Mouse (Mus musculus) liver, embryonic 15.5 days (tissue): ENCODE measurements around the gene Acox1. TPM values are rescaled to one million over a fixed set of nuclear protein-coding genes. Genes with fewer than 3 reads are reported as not detected.

Experiments used
- ATAC-seq: fragments of 200-750 bp; cut with Nextera tagmentation; 2 replicates; pipeline ENCODE4 v1.8.0; 2017; ENCODE audit warnings: moderate number of reproducible peaks, mild to moderate bottlenecking, moderate library complexity; ENCODE audit not compliant: insufficient read depth
- H3K27ac ChIP-seq: fragments of 300-500 bp; sonication (generic); replicated peaks from 2 replicates; pipeline ENCODE4 v1.5.1; 2015; ENCODE audit warnings: mild to moderate bottlenecking, inconsistent platforms
- H3K27me3 ChIP-seq: fragments of 300-500 bp; sonication (generic); 2 replicates; pipeline ENCODE4 v1.6.1; 2015; ENCODE audit warnings: mild to moderate bottlenecking, inconsistent platforms
- H3K36me3 ChIP-seq: fragments of 300-500 bp; sonication (generic); replicated peaks from 2 replicates; pipeline ENCODE4 v1.6.1; 2015; ENCODE audit warnings: moderate library complexity, mild to moderate bottlenecking, inconsistent platforms
- H3K4me1 ChIP-seq: fragments of 300-500 bp; sonication (generic); replicated peaks from 2 replicates; pipeline ENCODE4 v1.6.1; 2015; ENCODE audit warnings: inconsistent platforms
- H3K4me2 ChIP-seq: fragments of 300-500 bp; sonication (generic); 2 replicates; pipeline ENCODE4 v1.6.1; 2015; ENCODE audit warnings: moderate library complexity, mild to moderate bottlenecking, inconsistent platforms
- H3K4me3 ChIP-seq: fragments of 300-500 bp; sonication (generic); replicated peaks from 2 replicates; pipeline ENCODE4 v1.5.1; 2015; ENCODE audit warnings: mild to moderate bottlenecking, inconsistent platforms
- H3K9ac ChIP-seq: fragments of 300-500 bp; sonication (generic); 2 replicates; pipeline ENCODE4 v1.6.1; 2015; ENCODE audit warnings: moderate library complexity, mild to moderate bottlenecking, inconsistent platforms
- H3K9me3 ChIP-seq: fragments of 300-500 bp; sonication (generic); replicated peaks from 2 replicates; pipeline ENCODE4 v1.6.1; 2016; ENCODE audit warnings: inconsistent platforms
- WGBS: fragments of 180-500 bp; shearing (Covaris S2); methylation state at CpG from one replicate; pipeline ENCODE4 v1.1.7; 2015; ENCODE audit warnings: mixed read lengths; ENCODE audit not compliant: insufficient replicate concordance; 5-methylcytosine and 5-hydroxymethylcytosine counted together
- polyA plus RNA-seq: library from polyadenylated mRNA; unstranded; fragments of >200 nt; fragmentation: Nextera tagmentation; extraction: Ambion mirVana; gene quantifications from 2 replicates; pipeline ENCODE4 v1.2.1, GENCODE M21; 2015

Gene Acox1
- polyA plus RNA-seq, 1 experiment from 2014 or later, result 32.5 TPM

DNA sequence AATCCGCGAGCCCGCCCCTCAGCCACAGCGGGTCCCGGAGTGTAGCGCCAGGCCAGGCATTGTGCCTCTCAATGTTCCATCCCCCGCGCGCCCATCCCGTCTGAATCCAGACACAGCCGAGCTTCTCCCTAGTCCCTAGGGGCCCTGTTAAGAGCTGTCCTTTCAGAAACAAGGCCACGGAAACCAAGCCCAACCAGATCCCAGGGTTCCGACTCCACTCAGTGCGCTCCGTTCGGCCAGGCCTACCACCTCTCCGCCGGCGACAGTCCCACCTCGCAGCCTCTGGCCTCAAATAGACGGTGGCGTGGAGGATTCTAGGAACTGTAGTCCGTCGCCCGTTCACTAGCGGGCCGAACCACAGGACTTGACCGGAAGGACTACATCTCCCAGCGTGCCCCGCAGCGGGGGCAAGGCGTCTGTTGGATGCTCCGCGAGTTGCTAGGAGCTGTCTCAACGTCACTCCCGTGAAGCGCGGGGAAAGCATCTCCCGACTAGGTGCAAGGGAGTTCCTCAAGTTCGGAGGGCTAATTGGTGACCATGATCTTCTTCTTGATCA, 30.9 kb downstream of the Acox1 start, which contains the start of gene Fbf1:
Gene Fbf1 (minus strand): TSS at position 283 of the 556 bp plus-strand sequence.
- Histone ChIP-seq H3K27me3 (no peaks in the 10 kb centered on the region), H3K4me2 (peak within 1 kb of the TSS; percentile 83), H3K27ac (peak within 1 kb of the TSS; percentile 71), H3K4me3 (peak within 1 kb of the TSS; percentile 74), H3K9ac (peak within 1 kb of the TSS; percentile 79), H3K9me3 (no peaks in the 10 kb centered on the region), H3K4me1 (peaks cover 26% of the 10 kb centered on the region), H3K36me3 (peaks cover 8% of the 10 kb centered on the region)
- peak; percentile 98 for ATAC-seq
- under 1% methylated on average over 40 of the region's 40 CpGs for WGBS

DNA sequence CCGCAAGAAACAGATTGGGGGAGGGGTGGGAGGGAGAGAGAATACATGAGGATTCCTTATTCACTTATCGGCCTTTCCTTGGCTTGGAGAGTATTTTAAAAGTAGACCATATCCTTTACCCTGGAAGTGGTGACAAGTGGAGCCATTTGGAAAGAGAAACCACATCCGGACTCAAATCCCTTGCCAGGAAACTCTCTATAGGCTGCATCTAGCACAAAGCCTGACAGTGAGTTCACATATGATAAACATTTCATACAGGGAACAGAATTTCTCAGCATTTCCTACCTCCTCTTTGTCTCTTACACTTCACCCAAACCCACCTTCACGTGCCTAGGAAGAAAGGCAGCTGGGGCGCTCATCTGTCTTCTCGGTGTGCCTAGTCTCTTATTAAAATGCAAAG, 31.6 kb downstream of the Acox1 start:
- Histone ChIP-seq H3K4me3 (peak overlapping the region; percentile 74), H3K4me1 (peaks cover 26% of the 10 kb centered on the region), H3K9me3 (no peaks in the 10 kb centered on the region), H3K4me2 (peak overlapping the region; percentile 83), H3K36me3 (0 out of 2 replicates have a peak, but pooled peaks cover 3% of the 10 kb centered on the region), H3K27ac (peak overlapping the region; percentile 71), H3K9ac (peak overlapping the region; percentile 79), H3K27me3 (no peaks in the 10 kb centered on the region)
- 14% methylated on average over 6 of the region's 6 CpGs for WGBS
- no peak for ATAC-seq

DNA sequence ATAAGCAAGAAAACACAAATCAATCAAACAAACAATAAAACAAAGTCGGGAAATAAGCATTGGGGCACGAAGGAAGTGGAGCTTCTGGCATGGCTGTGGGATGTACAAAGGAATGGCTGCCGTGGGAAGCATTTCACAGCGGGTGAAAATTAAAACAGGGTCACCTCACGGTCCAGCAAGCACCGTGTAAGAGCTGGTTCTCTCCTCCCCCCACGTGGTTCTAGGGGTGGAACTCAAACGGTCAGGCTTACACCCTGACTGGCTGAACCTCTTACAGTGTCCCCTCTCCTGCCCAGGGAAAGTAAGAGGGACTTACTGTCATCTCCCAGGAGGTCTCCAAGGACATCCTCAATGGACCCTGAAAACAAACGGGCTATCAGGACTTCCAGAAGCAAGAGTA, 35.8 kb downstream of the Acox1 start:
- H3K9me3 ChIP-seq, result no peaks in the 10 kb centered on the region
- WGBS, result 53% methylated on average over 9 of the region's 9 CpGs
- H3K9ac ChIP-seq, result no peak overlapping the region
- no peak overlapping the region for H3K27ac ChIP-seq
- no peak overlapping the region for H3K4me3 ChIP-seq
- no peak for ATAC-seq
- no peaks in the 10 kb centered on the region for H3K27me3 ChIP-seq
- peaks cover 18% of the 10 kb centered on the region for H3K4me1 ChIP-seq
- H3K4me2 ChIP-seq, result no peak overlapping the region
- peaks cover 3% of the 10 kb centered on the region; the same call in 1 of the 2 replicates for H3K36me3 ChIP-seq

DNA sequence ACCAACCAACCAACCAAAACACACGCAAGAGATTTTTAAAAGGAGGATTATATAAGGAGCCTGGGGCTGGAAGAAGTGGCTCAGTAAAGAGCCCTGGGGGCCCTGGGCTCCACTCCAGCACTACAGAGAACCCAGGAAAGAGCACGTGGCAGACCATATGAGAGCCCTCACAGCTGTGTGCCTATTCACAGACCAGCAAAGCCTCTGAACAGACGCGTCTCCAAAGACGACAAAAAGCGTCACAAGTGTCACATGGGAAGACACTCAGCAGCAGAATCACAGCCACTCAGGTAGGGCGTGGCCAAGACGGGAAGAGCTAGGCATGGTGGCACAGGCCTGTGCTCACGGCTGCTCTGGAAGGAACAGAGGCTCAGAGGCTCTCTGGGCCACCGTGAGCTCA, 36.7 kb downstream of the Acox1 start:
- 78% methylated on average over 10 of the region's 10 CpGs for WGBS

DNA sequence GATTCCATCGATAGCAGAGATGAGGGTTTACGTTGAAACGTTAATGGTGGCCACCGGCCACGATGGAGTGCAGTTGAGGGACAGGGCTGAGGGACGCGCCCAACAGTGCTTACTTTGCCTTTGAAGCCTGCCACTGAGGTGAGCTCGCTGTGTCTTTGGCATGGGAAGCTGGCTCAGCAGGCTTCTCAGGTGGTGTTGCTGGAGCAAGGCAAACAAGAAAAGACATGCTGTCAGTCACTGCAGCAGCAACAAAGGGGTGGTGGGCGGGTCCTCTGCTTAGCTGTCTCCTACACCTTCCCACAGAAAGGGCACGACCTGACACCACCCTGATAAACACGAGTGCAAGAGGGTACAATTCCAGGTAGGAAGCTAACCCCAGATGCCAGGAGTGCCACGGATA, 37.5 kb downstream of the Acox1 start:
- H3K36me3 ChIP-seq, result peaks cover 10% of the 10 kb centered on the region; the same call in 1 of the 2 replicates
- 65% methylated on average over 12 of the region's 12 CpGs for WGBS
- peaks cover 2% of the 10 kb centered on the region for H3K4me1 ChIP-seq
- no peak overlapping the region for H3K27ac ChIP-seq
- no peak overlapping the region for H3K4me3 ChIP-seq
- H3K4me2 ChIP-seq, result no peak overlapping the region
- no peak overlapping the region for H3K9ac ChIP-seq
- H3K27me3 ChIP-seq, result no peaks in the 10 kb centered on the region
- ATAC-seq, result no peak
- H3K9me3 ChIP-seq, result no peaks in the 10 kb centered on the region

More for the DNA sequence above, 36.7 kb downstream of the Acox1 start:
- no peaks in the 10 kb centered on the region for H3K9me3 ChIP-seq
- H3K27me3 ChIP-seq, result no peaks in the 10 kb centered on the region
- peaks cover 5% of the 10 kb centered on the region; the same call in 1 of the 2 replicates for H3K36me3 ChIP-seq
- no peak overlapping the region for H3K9ac ChIP-seq
- ATAC-seq, result no peak
- H3K27ac ChIP-seq, result no peak overlapping the region
- peaks cover 10% of the 10 kb centered on the region for H3K4me1 ChIP-seq
- H3K4me3 ChIP-seq, result no peak overlapping the region
- H3K4me2 ChIP-seq, result no peak overlapping the region

DNA sequence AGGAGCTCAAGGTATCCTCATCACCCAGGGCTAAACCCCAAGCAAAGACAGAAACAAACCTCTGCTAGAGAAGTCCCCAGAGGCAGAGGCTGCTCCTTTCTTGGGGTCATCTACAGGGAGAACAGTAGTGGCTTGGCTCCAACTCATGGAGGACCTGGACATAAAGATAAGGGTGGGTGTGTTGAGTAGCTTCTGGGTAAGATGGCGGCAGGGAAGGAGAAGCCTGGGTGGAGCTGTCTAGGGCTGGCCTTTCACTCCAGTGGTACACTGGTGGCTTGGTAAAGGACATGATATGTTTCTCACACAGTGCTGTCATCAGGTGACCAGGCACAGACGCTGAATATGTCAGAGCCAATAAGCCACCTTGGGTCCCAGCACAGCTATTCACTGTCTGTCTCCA, 47.9 kb downstream of the Acox1 start:
- Histone ChIP-seq H3K27me3 (no peaks in the 10 kb centered on the region), H3K36me3 (peaks cover 47% of the 10 kb centered on the region), H3K9me3 (no peaks in the 10 kb centered on the region), H3K9ac (no peak overlapping the region), H3K4me1 (peaks cover 34% of the 10 kb centered on the region), H3K4me2 (peak overlapping the region; percentile 36), H3K27ac (peak overlapping the region; percentile 82), H3K4me3 (no peak overlapping the region)
- ATAC-seq, result peak; percentile 93
- 53% methylated on average over 2 of the region's 2 CpGs for WGBS

DNA sequence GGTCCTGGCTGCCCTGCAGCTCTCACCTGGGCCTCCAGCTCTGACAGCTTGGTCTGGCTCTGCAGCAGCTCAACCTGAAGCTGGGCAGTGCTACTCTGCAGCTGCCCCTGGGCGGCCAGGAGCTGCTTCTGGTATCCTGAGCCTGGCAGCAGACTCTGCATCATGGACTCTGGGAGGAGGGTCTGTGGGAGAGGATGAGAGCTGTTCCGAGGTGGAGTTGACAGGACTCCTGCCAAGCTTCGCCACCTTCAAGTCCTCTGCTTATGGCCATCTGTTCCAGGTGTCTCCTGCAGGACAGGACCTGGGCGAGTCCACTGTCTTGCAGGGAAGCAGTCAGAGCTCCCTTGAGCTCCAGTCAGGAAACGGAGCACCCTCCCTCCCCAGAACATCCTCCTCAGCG, 49.5 kb downstream of the Acox1 start:
- Histone ChIP-seq H3K9ac (no peak overlapping the region), H3K36me3 (peaks cover 63% of the 10 kb centered on the region), H3K4me2 (no peak overlapping the region), H3K4me1 (peaks cover 37% of the 10 kb centered on the region), H3K27me3 (no peaks in the 10 kb centered on the region), H3K27ac (no peak overlapping the region), H3K4me3 (no peak overlapping the region), H3K9me3 (no peaks in the 10 kb centered on the region)
- no peak for ATAC-seq
- WGBS, result 78% methylated on average over 6 of the region's 6 CpGs

DNA sequence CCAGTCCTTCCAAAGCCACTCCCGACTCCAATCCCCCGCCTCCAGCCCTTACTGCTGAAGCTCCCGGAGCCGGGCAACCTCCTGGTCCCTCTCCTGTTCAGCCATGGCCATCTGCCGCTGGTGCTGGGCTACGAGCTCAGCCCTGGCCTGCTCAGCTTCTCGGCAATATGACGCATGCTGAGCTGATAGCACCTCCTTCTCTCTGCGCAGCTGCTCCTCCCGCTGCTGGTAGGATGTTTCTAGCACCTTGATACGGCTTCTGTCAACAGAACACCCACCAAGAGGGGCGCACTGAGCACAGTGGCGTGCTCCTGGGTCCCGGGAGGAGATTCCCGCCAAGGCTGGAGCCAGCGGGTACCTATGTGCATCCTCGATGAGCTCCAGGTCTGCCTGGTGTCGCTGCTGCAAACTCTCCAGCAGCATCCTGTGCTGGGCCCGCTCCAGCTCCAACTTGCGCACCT, 50.1 kb downstream of the Acox1 start:
- no peaks in the 10 kb centered on the region for H3K9me3 ChIP-seq
- no peak overlapping the region for H3K4me3 ChIP-seq
- H3K9ac ChIP-seq, result no peak overlapping the region
- H3K4me2 ChIP-seq, result no peak overlapping the region
- H3K4me1 ChIP-seq, result peaks cover 42% of the 10 kb centered on the region
- peaks cover 60% of the 10 kb centered on the region for H3K36me3 ChIP-seq
- WGBS, result 81% methylated on average over 20 of the region's 20 CpGs
- H3K27me3 ChIP-seq, result no peaks in the 10 kb centered on the region
- no peak for ATAC-seq
- no peak overlapping the region for H3K27ac ChIP-seq

DNA sequence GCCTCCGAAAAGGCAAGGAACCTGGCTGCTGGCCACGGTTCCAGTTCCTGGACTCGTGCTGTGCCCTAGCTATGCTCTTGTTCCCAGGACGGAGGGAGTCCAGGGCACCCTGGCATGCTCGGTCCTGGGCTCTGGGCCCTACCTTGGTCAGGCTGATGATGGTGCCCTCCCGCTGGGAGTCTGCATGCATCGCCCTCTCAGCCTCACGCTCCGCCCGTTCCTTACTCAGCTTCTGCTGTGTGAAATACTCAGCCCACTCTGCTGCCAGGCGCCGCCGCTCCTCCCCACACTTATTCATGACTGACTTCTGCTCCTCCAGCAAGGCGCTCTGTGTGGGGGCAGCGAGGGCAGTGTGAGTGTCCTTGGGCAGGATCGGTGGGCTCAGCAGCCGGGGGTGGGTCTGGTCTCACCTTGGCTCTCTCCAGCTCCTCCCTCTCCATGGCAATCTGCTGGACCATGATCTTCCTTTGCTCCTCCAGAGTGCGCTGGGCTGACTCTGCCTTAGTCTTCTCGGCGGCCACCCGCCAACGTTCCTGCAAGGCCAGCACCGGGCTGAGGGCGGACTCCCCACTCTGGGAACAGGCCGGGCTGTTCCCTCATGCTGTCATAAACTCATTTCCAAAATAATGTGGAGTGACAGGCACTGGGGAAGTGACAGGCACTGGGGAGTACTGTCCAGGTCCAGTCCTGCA, 52.4 kb downstream of the Acox1 start:
- no peaks in the 10 kb centered on the region for H3K9me3 ChIP-seq
- WGBS, result 83% methylated on average over 25 of the region's 25 CpGs
- peaks cover 52% of the 10 kb centered on the region for H3K4me1 ChIP-seq
- no peak overlapping the region for H3K9ac ChIP-seq
- no peak overlapping the region for H3K4me3 ChIP-seq
- no peak for ATAC-seq
- no peak overlapping the region for H3K4me2 ChIP-seq
- H3K27ac ChIP-seq, result 0 out of 2 replicates have a peak overlapping the region, but pooled peaks have one; percentile 45
- no peaks in the 10 kb centered on the region for H3K27me3 ChIP-seq
- H3K36me3 ChIP-seq, result peaks cover 49% of the 10 kb centered on the region

DNA sequence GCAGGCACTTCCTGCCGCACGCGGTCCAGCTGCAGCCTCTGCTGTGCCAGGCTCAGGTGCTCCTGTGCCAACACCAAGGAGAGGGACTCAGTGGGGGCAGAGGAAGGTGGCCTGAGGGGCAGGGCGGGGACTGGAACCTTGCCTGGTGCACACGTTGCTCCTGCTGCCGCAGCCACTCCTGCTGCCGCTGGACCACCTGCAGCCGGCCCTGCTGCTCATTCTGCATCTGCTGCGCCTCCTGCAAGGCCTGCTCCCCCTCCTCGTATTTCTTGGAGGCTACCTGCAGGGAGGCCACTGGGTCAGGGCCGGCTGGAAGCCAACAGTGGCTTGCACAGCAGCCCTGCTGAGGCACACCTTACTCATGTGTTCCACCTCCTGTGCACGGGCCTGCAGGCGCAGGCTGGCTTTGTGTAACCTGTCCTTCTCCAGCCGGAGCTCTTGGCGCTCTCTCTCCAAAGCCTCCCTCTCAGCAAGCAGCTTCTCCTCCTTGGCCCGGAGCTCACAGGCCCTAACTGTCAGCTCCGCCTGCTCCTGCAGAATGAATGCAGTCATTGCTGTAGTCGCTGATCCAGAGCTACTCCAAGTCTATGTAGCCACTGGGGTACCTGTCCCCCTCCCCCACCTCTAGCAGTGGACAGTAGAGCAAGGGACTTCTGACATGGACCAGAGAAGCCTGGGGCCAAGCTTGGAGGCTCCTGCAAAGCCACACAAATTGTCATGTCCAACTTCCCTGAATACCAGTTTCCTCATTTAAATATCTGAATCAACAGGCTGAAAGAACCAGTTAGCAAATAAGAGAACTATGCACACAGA, 53.2 kb downstream of the Acox1 start:
- H3K36me3 ChIP-seq, result peaks cover 46% of the 10 kb centered on the region
- H3K4me1 ChIP-seq, result peaks cover 45% of the 10 kb centered on the region
- H3K27ac ChIP-seq, result 0 out of 2 replicates have a peak overlapping the region, but pooled peaks have one; percentile 45
- H3K4me3 ChIP-seq, result no peak overlapping the region
- 84% methylated on average over 18 of the region's 18 CpGs for WGBS
- no peaks in the 10 kb centered on the region for H3K9me3 ChIP-seq
- H3K9ac ChIP-seq, result no peak overlapping the region
- no peak overlapping the region for H3K4me2 ChIP-seq
- no peak for ATAC-seq
- no peaks in the 10 kb centered on the region for H3K27me3 ChIP-seq

DNA sequence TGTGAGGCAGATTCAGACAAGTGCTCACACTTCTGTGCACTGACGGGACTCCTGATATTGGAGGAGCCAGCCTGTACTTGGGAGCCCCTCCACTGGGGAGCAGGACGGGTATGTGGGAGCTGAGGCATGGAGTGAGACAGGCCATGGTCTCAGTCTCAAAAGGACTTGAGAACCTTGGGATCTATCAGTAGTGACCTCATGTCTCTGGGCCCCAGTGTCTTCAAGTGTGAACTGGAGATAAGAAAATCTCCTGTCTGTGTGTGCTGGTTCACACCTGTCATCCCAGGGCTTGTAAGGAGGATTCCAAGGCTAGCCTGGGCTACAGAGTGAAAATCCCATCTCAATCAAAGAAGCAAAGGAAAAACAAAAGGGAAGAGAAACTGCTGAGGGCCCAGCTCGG, 55.4 kb downstream of the Acox1 start:
- no peaks in the 10 kb centered on the region for H3K9me3 ChIP-seq
- peak overlapping the region; percentile 79 for H3K27ac ChIP-seq
- no peak overlapping the region for H3K4me3 ChIP-seq
- WGBS, result 64% methylated on average over 3 of the region's 3 CpGs
- no peak overlapping the region for H3K9ac ChIP-seq
- H3K4me1 ChIP-seq, result peaks cover 51% of the 10 kb centered on the region
- peak; percentile 7; the same call in 1 of the 2 replicates for ATAC-seq
- H3K36me3 ChIP-seq, result peaks cover 34% of the 10 kb centered on the region; the same call in 1 of the 2 replicates
- no peaks in the 10 kb centered on the region for H3K27me3 ChIP-seq
- peak overlapping the region; percentile 43; the same call in 1 of the 2 replicates for H3K4me2 ChIP-seq
